Mouse (Mus musculus): ENCODE results near the gene Sema7a. TPM values are rescaled to one million over a fixed set of nuclear protein-coding genes. Genes with fewer than 3 reads are reported as not detected.
A peak's percentile ranks its signal among the peaks of the same experiment; 100 is the strongest.

The Sema7a gene
- 0.09 and 0.74 TPM in 2 replicates for total RNA-seq (2014; rRNA removed)
- 0.21 and 0.53 TPM in 2 replicates for polyA plus RNA-seq (2012; rRNA removed)

- H3K4me1 ChIP-seq (ENCODE audit: control insufficient read depth, insufficient read depth, low read length), result no peaks in the 10 kb centered on the region; the same call in 1 of the 2 replicates
- peak within 1 kb of the TSS; percentile 65 for H3K4me3 ChIP-seq (ENCODE audit: insufficient read depth, low read depth, low read length)
- H3K36me3 ChIP-seq (ENCODE audit: control insufficient read depth, insufficient read depth, low read length), result no peaks in the 10 kb centered on the region
- peaks cover 22% of the 10 kb centered on the region for H3K27me3 ChIP-seq (ENCODE audit: control insufficient read depth, insufficient read depth, low read length)
- H3K79me2 ChIP-seq (ENCODE audit: control insufficient read depth, insufficient read depth, low read length), result no peaks in the 10 kb centered on the region
- peak within 1 kb of the TSS; percentile 60 for H3K9ac ChIP-seq (ENCODE audit: low read depth, low read length)
- TF ChIP-seq POLR2A (IDR thresholded peaks at IDR 0.05; ENCODE audit: extremely low read depth, insufficient read depth, low read length), result no peak
- no peak for TF ChIP-seq CTCF (IDR thresholded peaks at IDR 0.05; ENCODE audit: low read depth, low read length)
- DNase-seq (ENCODE audit: extremely low read depth, low read depth, low spot score), result peak; percentile 13
- H3K27ac ChIP-seq (replicated peaks; ENCODE audit: insufficient read depth, low read depth, low read length), result no peak within 1 kb of the TSS
- WGBS, result 8% methylated on average over 60 of the region's 60 CpGs
Measured at GRCm38 (mm10) chr9:57939431-57940348, at the start of gene Sema7a. Sema7a (plus strand) TSS chr9:57940112.

- no peaks in the 10 kb centered on the region for H3K36me3 ChIP-seq (ENCODE audit: control insufficient read depth, insufficient read depth, low read length)
- WGBS, result 53% methylated on average over 10 of the region's 10 CpGs
- H3K9ac ChIP-seq (ENCODE audit: low read depth, low read length), result no peak overlapping the region
- DNase-seq (ENCODE audit: extremely low read depth, low read depth, low spot score), result no peak
- H3K4me3 ChIP-seq (ENCODE audit: insufficient read depth, low read depth, low read length), result no peak overlapping the region
- H3K4me1 ChIP-seq (ENCODE audit: control insufficient read depth, insufficient read depth, low read length), result peaks cover 6% of the 10 kb centered on the region; the same call in 1 of the 2 replicates
- H3K79me2 ChIP-seq (ENCODE audit: control insufficient read depth, insufficient read depth, low read length), result no peaks in the 10 kb centered on the region
- TF ChIP-seq CTCF (IDR thresholded peaks at IDR 0.05; ENCODE audit: low read depth, low read length) (no peak), POLR2A (IDR thresholded peaks at IDR 0.05; ENCODE audit: extremely low read depth, insufficient read depth, low read length) (no peak)
- H3K27ac ChIP-seq (replicated peaks; ENCODE audit: insufficient read depth, low read depth, low read length), result no peak overlapping the region
- no peaks in the 10 kb centered on the region for H3K27me3 ChIP-seq (ENCODE audit: control insufficient read depth, insufficient read depth, low read length)
Measured at GRCm38 (mm10) chr9:57900478-57900877, 39.4 kb upstream of the Sema7a start.

- no peaks in the 10 kb centered on the region for H3K36me3 ChIP-seq (ENCODE audit: control insufficient read depth, insufficient read depth, low read length)
- 38% methylated on average over 9 of the region's 9 CpGs for WGBS
- no peak for DNase-seq (ENCODE audit: extremely low read depth, low read depth, low spot score)
- peaks cover 6% of the 10 kb centered on the region; the same call in 1 of the 2 replicates for H3K4me1 ChIP-seq (ENCODE audit: control insufficient read depth, insufficient read depth, low read length)
- H3K27me3 ChIP-seq (ENCODE audit: control insufficient read depth, insufficient read depth, low read length), result no peaks in the 10 kb centered on the region
- no peak overlapping the region for H3K4me3 ChIP-seq (ENCODE audit: insufficient read depth, low read depth, low read length)
- TF ChIP-seq POLR2A (IDR thresholded peaks at IDR 0.05; ENCODE audit: extremely low read depth, insufficient read depth, low read length), result no peak
- TF ChIP-seq CTCF (IDR thresholded peaks at IDR 0.05; ENCODE audit: low read depth, low read length), result no peak
- H3K27ac ChIP-seq (replicated peaks; ENCODE audit: insufficient read depth, low read depth, low read length), result no peak overlapping the region
- H3K9ac ChIP-seq (ENCODE audit: low read depth, low read length), result no peak overlapping the region
- no peaks in the 10 kb centered on the region for H3K79me2 ChIP-seq (ENCODE audit: control insufficient read depth, insufficient read depth, low read length)
Measured at GRCm38 (mm10) chr9:57901197-57901596, 38.7 kb upstream of the Sema7a start.

DNA sequence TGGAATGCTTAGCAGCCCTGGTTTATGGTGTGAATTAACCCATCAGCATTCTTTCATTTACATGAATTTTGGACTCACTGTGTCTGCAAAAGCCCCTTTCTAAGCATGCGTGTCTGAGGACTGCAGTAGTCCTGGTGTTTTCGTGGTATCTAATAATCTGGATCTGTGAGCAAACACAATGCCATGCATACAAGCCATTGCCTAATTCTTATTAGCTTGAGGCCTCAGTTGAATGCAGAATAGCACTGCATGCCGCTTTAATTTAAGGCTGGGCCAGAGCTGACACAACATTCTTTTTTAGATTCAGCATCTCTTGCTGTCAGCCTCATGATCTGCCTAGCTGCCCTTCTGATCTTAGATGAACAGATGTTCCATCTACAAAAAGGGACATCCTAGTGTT is 38.3 kb upstream of the Sema7a start:
- DNase-seq (ENCODE audit: extremely low read depth, low read depth, low spot score), result no peak
- Histone ChIP-seq H3K9ac (ENCODE audit: low read depth, low read length) (no peak overlapping the region), H3K4me1 (ENCODE audit: control insufficient read depth, insufficient read depth, low read length) (peaks cover 6% of the 10 kb centered on the region; the same call in 1 of the 2 replicates), H3K79me2 (ENCODE audit: control insufficient read depth, insufficient read depth, low read length) (no peaks in the 10 kb centered on the region), H3K4me3 (ENCODE audit: insufficient read depth, low read depth, low read length) (no peak overlapping the region), H3K36me3 (ENCODE audit: control insufficient read depth, insufficient read depth, low read length) (no peaks in the 10 kb centered on the region), H3K27me3 (ENCODE audit: control insufficient read depth, insufficient read depth, low read length) (no peaks in the 10 kb centered on the region), H3K27ac (replicated peaks; ENCODE audit: insufficient read depth, low read depth, low read length) (no peak overlapping the region)
- no peak for TF ChIP-seq CTCF (IDR thresholded peaks at IDR 0.05; ENCODE audit: low read depth, low read length)
- TF ChIP-seq POLR2A (IDR thresholded peaks at IDR 0.05; ENCODE audit: extremely low read depth, insufficient read depth, low read length), result no peak
- WGBS, result 84% methylated on average over 3 of the region's 3 CpGs

DNA sequence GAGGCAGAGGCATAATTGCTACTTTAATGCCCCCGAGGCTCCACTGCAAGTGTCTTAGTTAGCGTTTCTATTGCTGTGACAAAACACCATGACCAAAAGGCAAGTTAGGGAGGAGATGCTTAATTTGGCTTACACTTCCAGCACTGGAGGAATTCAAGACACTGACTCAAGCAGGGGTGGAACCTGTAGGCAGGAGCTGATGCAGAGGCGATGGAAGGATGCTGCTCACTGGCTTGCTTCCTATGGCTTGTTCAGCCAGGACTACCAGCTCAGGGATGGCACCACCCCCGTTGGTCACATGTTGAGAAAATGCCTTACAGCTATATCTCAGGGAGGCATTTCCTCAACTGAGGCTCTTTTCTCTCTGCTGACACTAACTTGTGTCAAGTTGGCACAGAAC is 37.8 kb upstream of the Sema7a start:
- H3K79me2 ChIP-seq (ENCODE audit: control insufficient read depth, insufficient read depth, low read length), result no peaks in the 10 kb centered on the region
- no peak for DNase-seq (ENCODE audit: extremely low read depth, low read depth, low spot score)
- no peak overlapping the region for H3K4me3 ChIP-seq (ENCODE audit: insufficient read depth, low read depth, low read length)
- no peak overlapping the region for H3K9ac ChIP-seq (ENCODE audit: low read depth, low read length)
- 95% methylated on average over 4 of the region's 4 CpGs for WGBS
- no peaks in the 10 kb centered on the region for H3K27me3 ChIP-seq (ENCODE audit: control insufficient read depth, insufficient read depth, low read length)
- peaks cover 6% of the 10 kb centered on the region; the same call in 1 of the 2 replicates for H3K4me1 ChIP-seq (ENCODE audit: control insufficient read depth, insufficient read depth, low read length)
- H3K36me3 ChIP-seq (ENCODE audit: control insufficient read depth, insufficient read depth, low read length), result no peaks in the 10 kb centered on the region
- no peak overlapping the region for H3K27ac ChIP-seq (replicated peaks; ENCODE audit: insufficient read depth, low read depth, low read length)
- TF ChIP-seq CTCF (IDR thresholded peaks at IDR 0.05; ENCODE audit: low read depth, low read length) (no peak), POLR2A (IDR thresholded peaks at IDR 0.05; ENCODE audit: extremely low read depth, insufficient read depth, low read length) (no peak)

Data from liver, adult 2 months (tissue).